ENCODE assay signal across 7 mouse cellular contexts in genomic region chr1:151078909-151079522, GRCm38 (mm10).
DNase-seq lines count a peak whose midpoint lies in the region; ATAC-seq and TF ChIP-seq lines count a peak whose summit lies in the region.

No protein-coding gene starts in this region.

- peak; percentile 93 for TF ChIP-seq EP300 in heart, adult 2 months (IDR thresholded peaks at IDR 0.05; ENCODE audit: insufficient read depth, low read depth, low read length)

- peak; percentile 61 for DNase-seq in adrenal gland, adult 8-10 months
- DNase-seq in embryo, embryonic 9.5 days (ENCODE audit: extremely low spot score), result peak; percentile 76
- peak; percentile 80 to 85 for DNase-seq in heart, adult 2 months
- peak; percentile 91 for DNase-seq in kidney, adult 18-20 months
- peak; percentile 86 for DNase-seq in limb, embryonic 10.5 days (ENCODE audit: low spot score)
- DNase-seq in spleen, adult 18-20 months, result peak; percentile 50 to 78

- no peak for TF ChIP-seq POLR2A in heart, adult 2 months (IDR thresholded peaks at IDR 0.05; ENCODE audit: insufficient read depth, low read depth, low read length)

- H3K27me3 ChIP-seq in heart, adult 2 months (ENCODE audit: control insufficient read depth, insufficient read depth, low read length), result no peaks in the 10 kb centered on the region
- no peaks in the 10 kb centered on the region for H3K27me3 ChIP-seq in limb, embryonic 10.5 days (ENCODE audit: low read depth, poor library complexity, severe bottlenecking)
- H3K27me3 ChIP-seq in midbrain, embryonic 15.5 days (replicated peaks), result no peaks in the 10 kb centered on the region

- no peak overlapping the region for H3K4me2 ChIP-seq in midbrain, embryonic 15.5 days

- no peak overlapping the region for H3K4me3 ChIP-seq in heart, adult 2 months
- no peak overlapping the region for H3K4me3 ChIP-seq in limb, embryonic 10.5 days
- H3K4me3 ChIP-seq in midbrain, embryonic 15.5 days, result no peak overlapping the region

- peak; percentile 90 for ATAC-seq in midbrain, embryonic 15.5 days (replicated peaks)

- no peak overlapping the region for H3K9ac ChIP-seq in heart, adult 2 months (ENCODE audit: low read depth, low read length)
- H3K9ac ChIP-seq in midbrain, embryonic 15.5 days, result no peak overlapping the region

- TF ChIP-seq CTCF in heart, adult 2 months (IDR thresholded peaks at IDR 0.05), result no peak; the same call in 1 of the 2 replicates

- peaks cover 7% of the 10 kb centered on the region for H3K4me1 ChIP-seq in heart, adult 2 months (ENCODE audit: control insufficient read depth, insufficient read depth, low read length)
- H3K4me1 ChIP-seq in limb, embryonic 10.5 days, result peaks cover 13% of the 10 kb centered on the region
- H3K4me1 ChIP-seq in midbrain, embryonic 15.5 days, result no peaks in the 10 kb centered on the region

- peaks cover 2% of the 10 kb centered on the region; the same call in 1 of the 2 replicates for H3K36me3 ChIP-seq in heart, adult 2 months (ENCODE audit: control insufficient read depth, insufficient read depth, low read length)
- no peaks in the 10 kb centered on the region for H3K36me3 ChIP-seq in limb, embryonic 10.5 days
- H3K36me3 ChIP-seq in midbrain, embryonic 15.5 days (replicated peaks), result no peaks in the 10 kb centered on the region

- 28% methylated on average over 16 of the region's 16 CpGs for WGBS in heart, adult 2 months
- WGBS in limb, embryonic 10.5 days, result 39% methylated on average over 16 of the region's 16 CpGs
- WGBS in midbrain, embryonic 15.5 days, result 35% methylated on average over 16 of the region's 16 CpGs

- H3K79me2 ChIP-seq in heart, adult 2 months (replicated peaks; ENCODE audit: control insufficient read depth, insufficient read depth, low read length), result no peaks in the 10 kb centered on the region

- intact Hi-C loops in heart, adult 2 months (cut with DNase I), result loop anchor here (2.0 to 5.0 kb wide), 4 partner anchors 44 to 313 kb away; partner anchors contain the start of gene Ivns1abp

- H3K9me3 ChIP-seq in limb, embryonic 10.5 days (replicated peaks), result no peaks in the 10 kb centered on the region
- H3K9me3 ChIP-seq in midbrain, embryonic 15.5 days, result no peaks in the 10 kb centered on the region

- no peak overlapping the region; the same call in 1 of the 2 replicates for H3K27ac ChIP-seq in heart, adult 2 months
- no peak overlapping the region for H3K27ac ChIP-seq in limb, embryonic 10.5 days
- H3K27ac ChIP-seq in midbrain, embryonic 15.5 days, result no peak overlapping the region
